Mouse (Mus musculus) macrophage (primary cell): ENCODE data around the gene Pde4b. TPM values are rescaled to one million over a fixed set of nuclear protein-coding genes. Genes with fewer than 3 reads are reported as not detected.
A peak's percentile ranks its signal among the peaks of the same experiment; 100 is the strongest.

Experiments used
- H3K27ac ChIP-seq: fragments of 350-480 bp; formaldehyde crosslinking; 2 replicates; pipeline ENCODE4 v1.9.0; 2021
- H3K36me3 ChIP-seq: fragments of 350-480 bp; formaldehyde crosslinking; 2 replicates; pipeline ENCODE4 v1.9.0; 2021; ENCODE audit errors: inconsistent target
- H3K4me3 ChIP-seq: fragments of 350-480 bp; formaldehyde crosslinking; 2 replicates; pipeline ENCODE4 v1.9.0; 2021; ENCODE audit errors: inconsistent target
- H3K79me2 ChIP-seq: fragments of 350-480 bp; formaldehyde crosslinking; 2 replicates; pipeline ENCODE4 v1.9.0; 2021; ENCODE audit errors: inconsistent target
- WGBS: methylation state at CpG from one replicate; pipeline ENCODE4 v1.1.7; 2026; ENCODE audit warnings: inconsistent platforms; ENCODE audit not compliant: missing documents; 5-methylcytosine and 5-hydroxymethylcytosine counted together
- polyA plus RNA-seq: library from polyadenylated mRNA; stranded (reverse); fragments of 250-400 nt; gene quantifications from 3 replicates; pipeline ENCODE4 v1.2.4, GENCODE M21; 2018; ENCODE audit warnings: inconsistent platforms

The Pde4b gene
- polyA plus RNA-seq, 1 experiment from 2014 or later = 9.6 TPM

DNA sequence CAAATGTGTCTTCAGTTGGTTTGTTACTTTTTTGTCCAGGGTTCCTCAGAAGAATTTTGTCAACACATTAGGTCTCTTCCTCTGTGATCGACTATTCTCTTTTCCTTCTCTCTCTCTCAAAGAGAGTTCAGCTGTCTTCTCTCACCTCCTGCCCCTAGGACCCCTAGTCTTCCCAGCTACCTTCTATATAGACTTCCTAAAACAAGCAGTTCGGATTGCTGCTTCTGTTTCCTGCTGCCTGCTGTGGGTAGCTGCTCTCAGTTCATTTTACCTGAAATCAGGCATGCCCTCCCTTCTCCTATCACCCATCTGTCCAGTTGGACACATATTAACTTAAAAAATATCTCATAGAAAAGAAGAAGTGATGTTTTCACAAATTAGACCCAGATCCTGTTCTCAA is 430.3 kb downstream of the Pde4b start:
- Histone ChIP-seq H3K36me3 (no peaks in the 10 kb centered on the region), H3K4me3 (no peak overlapping the region), H3K79me2 (no peaks in the 10 kb centered on the region), H3K27ac (peak overlapping the region; percentile 39; the same call in 1 of the 2 replicates)
- WGBS = 5% methylated on average over 2 of the region's 2 CpGs

DNA sequence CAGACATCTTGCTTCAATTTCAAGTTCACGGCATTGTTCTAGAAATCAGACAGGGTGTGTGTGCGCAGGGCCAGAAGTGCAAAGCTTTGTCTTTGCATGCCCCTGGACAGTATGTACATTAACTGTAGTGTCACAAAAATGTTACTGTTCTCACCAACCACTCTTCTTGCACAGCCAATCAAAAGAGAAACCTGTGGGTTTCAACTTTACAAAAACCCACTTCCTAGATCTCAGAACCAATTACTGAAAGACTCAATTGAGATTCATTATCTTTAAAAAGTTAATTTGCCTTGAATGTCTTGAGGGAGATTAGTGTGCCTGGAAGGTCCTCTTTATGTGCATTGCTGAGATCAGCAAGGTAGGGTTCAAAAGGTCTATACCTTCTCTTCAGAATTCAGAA is 431.0 kb downstream of the Pde4b start:
- Histone ChIP-seq H3K36me3 (no peaks in the 10 kb centered on the region), H3K27ac (no peak overlapping the region), H3K4me3 (no peak overlapping the region), H3K79me2 (no peaks in the 10 kb centered on the region)
- 93% methylated on average over 2 of the region's 2 CpGs for WGBS

DNA sequence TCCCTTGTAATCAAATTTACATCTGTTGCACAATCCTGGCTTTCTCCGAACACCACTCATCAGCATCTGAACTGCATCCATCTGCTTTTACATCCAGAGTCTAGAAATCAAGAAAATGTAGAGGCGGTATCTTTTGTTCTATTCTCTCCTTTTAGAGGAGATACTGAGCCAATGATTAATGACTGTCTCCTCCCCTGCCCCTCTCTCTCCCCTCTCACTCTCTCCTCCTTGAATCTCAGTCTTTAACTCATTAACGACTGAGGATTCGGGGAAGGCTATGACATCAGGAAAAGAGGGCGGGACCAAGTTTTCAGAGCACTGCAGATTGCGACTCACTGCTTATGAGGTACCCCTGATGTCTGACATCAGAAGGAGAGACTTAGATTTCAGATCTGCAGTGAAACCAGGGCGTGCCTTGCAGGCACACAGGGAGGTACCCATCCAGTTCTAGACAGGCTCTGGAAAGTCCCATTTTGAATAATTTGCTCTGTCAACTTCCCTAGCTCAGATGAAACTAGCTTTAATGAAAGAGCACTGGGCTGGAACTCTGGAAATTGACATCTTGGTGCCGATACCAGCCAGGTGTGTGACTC is 433.4 kb downstream of the Pde4b start:
- H3K36me3 ChIP-seq = no peaks in the 10 kb centered on the region
- no peak overlapping the region for H3K4me3 ChIP-seq
- no peak overlapping the region for H3K27ac ChIP-seq
- H3K79me2 ChIP-seq = no peaks in the 10 kb centered on the region
- WGBS = 91% methylated on average over 6 of the region's 8 CpGs

DNA sequence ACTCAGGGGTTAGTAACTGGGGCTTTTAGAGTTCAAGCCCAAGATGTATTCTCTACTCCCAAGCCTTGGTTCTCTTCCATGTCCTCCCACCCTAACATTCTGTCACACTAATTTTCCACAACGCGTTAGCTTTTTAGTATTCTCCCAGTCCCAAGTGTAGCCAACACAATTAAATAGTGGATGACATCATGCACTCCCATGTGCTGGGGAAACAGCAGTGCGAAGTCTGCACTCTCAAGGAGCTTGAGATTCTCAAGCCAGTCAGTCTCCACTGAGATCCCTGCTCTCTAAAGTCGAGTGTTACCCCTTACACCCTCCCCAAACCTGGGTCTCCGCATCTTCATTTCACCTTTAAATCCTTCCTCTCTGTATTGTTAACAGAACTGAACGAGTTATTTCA is 434.1 kb downstream of the Pde4b start:
- H3K36me3 ChIP-seq = no peaks in the 10 kb centered on the region
- H3K27ac ChIP-seq = no peak overlapping the region
- H3K4me3 ChIP-seq = no peak overlapping the region
- no peaks in the 10 kb centered on the region for H3K79me2 ChIP-seq
- 80% methylated on average over 6 of the region's 6 CpGs for WGBS

DNA sequence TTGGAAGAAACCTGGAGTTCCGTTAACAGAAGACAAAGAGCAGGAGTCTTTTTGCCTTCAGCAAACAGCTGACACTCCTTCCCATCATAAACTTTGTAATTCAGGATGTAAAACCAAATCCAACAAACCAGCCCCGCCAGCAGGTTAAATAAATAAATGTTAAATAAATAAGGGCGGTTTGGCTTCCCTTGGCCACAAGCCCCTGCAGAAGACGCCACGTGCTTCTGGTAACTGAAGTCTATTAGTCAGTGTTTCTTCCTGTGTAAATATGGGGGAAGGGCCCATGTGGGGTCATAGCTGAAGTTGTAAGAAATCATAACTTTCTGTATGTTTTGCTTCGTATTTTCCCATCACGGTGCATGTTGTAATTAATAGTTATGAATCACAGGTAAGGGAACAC is 440.0 kb downstream of the Pde4b start:
- Histone ChIP-seq H3K36me3 (no peaks in the 10 kb centered on the region), H3K4me3 (no peak overlapping the region), H3K27ac (no peak overlapping the region), H3K79me2 (no peaks in the 10 kb centered on the region)
- 73% methylated on average over 7 of the region's 7 CpGs for WGBS

DNA sequence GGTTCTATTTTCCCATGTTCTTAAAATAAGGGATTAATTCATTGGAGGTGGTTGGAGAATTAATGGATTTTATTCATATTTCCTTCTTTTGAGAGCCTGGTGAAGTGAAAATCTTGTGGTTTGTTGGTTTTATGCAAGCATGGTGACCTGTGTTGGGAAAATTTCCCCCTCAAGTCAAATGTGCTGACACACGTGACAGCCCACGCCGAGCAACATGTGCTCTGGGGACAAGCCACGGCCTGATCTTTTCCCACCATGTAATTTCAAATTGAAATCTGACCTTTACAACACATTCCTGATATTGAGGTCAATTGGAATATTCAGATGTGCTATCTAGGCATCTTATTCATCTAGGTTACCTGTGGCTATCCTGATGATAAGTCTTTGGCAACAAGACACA is 443.5 kb downstream of the Pde4b start:
- Histone ChIP-seq H3K27ac (no peak overlapping the region), H3K79me2 (no peaks in the 10 kb centered on the region), H3K36me3 (no peaks in the 10 kb centered on the region), H3K4me3 (no peak overlapping the region)
- 41% methylated on average over 4 of the region's 4 CpGs for WGBS

DNA sequence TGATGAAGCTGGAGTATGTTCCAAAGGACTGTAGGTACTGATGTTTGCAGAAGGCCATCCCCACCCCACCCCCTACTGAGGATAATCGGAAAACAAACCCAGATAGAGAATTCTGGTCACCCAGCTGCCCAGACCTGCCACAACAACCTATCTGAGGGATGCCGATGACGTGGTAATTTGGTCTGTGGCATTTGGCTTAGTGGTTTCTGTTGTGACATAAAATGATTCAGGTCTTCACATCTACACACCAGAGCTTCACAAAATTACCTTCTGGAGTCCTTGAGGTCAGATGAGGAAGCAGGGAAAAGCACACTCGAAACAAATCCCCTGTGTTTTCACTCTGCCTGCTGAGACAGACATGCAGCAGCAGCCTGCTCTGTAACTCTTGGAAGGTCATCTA is 444.4 kb downstream of the Pde4b start:
- WGBS = 50% methylated on average over 4 of the region's 4 CpGs
- H3K79me2 ChIP-seq = no peaks in the 10 kb centered on the region
- H3K4me3 ChIP-seq = no peak overlapping the region
- no peaks in the 10 kb centered on the region for H3K36me3 ChIP-seq
- no peak overlapping the region for H3K27ac ChIP-seq

DNA sequence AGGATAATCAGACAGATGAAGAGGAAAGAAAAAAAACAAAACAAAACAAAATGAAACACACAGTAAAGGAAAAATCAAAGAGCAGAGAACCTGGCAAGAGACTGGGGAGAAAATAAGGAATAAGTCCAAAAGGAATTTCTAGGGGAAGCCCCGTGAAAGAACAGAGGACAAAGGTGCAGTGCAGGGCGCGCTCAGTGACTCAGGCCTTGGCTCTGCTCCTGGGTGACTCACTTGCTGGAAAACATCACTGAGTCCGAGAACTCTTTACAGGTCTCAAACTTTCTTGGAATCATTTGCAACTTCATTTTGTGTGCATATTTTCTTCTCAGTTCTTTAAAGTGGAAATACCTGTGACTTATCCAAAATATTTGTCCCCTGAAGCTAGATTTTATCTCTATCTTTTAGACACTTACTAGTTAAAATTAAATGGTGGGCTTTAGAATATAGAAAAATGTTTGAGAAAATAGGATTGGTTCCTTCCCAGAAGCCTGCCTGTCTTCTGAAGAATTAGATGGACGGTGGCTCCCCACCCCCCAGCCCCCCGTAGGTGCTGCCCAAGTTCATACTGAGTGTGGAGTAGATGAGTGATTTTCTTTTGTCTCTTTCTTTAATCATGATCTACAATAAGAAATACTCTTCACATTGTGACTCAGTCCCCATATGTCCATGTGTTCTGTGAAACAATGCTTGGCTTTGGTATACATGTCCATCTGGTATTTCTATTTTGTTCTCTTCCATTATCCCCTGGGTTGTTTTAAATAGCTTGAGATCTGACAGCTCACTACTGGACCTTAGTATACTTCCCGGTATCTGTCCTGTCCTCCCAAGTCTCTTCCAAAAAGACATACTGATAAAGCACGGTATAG is 446.1 kb downstream of the Pde4b start:
- H3K4me3 ChIP-seq = no peak overlapping the region
- H3K79me2 ChIP-seq = no peaks in the 10 kb centered on the region
- H3K36me3 ChIP-seq = no peaks in the 10 kb centered on the region
- no peak overlapping the region for H3K27ac ChIP-seq
- 68% methylated on average over 8 of the region's 8 CpGs for WGBS

DNA sequence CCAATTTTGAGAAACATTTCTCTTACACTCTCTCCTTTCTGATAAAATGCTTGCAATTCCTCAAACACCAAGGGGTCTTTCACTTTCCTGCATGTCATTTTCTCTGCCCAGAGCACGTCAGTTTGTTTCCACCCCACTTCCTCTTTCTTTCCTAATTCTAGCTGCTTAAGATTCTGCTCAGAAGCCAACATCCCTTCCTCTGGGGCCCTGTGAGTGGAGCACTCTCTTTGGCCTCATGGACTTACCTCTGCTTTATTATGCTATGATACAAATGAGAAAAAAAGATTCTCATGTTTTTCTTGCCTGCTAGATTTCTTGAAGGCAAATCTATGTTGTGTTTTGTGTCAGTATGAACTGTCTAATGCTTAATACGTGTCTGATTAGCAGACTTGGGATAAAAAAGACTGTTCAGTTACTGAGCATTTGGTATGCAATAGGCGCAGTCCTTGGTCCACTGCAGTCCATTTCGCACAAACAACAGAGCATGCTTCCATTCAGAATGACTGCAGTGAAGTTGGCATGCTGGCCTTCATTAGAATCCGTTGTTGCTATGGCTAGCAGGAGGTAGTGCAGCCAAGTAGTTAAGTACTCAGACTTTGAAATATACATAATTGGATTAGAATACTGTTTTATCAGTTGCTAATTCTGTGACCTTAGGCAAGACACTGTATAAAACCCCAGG is 446.8 kb downstream of the Pde4b start:
- no peaks in the 10 kb centered on the region for H3K79me2 ChIP-seq
- no peak overlapping the region for H3K4me3 ChIP-seq
- no peak overlapping the region for H3K27ac ChIP-seq
- no peaks in the 10 kb centered on the region for H3K36me3 ChIP-seq
- WGBS = 66% methylated on average over 5 of the region's 5 CpGs

DNA sequence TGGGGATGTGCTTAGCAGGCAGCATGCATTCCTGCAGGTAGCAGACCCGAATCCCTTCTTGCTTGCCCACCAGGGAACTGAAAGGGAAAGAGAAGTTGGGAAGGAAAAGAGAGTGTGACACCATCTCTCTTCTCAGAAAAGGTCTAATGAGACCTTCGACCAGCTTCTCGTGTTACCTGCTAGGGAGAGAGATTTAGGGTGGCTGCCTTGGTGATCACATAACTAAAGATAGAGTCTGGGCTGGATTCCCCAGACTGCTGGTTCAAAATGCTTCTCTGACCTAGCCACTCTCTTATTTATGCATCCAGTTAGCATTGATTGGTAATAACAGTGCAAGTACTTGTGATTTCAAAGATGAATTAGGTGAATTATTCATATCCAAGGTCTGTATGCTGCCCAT is 448.5 kb downstream of the Pde4b start:
- Histone ChIP-seq H3K27ac (no peak overlapping the region), H3K79me2 (no peaks in the 10 kb centered on the region), H3K36me3 (no peaks in the 10 kb centered on the region), H3K4me3 (no peak overlapping the region)
- WGBS = 91% methylated on average over 3 of the region's 3 CpGs

DNA sequence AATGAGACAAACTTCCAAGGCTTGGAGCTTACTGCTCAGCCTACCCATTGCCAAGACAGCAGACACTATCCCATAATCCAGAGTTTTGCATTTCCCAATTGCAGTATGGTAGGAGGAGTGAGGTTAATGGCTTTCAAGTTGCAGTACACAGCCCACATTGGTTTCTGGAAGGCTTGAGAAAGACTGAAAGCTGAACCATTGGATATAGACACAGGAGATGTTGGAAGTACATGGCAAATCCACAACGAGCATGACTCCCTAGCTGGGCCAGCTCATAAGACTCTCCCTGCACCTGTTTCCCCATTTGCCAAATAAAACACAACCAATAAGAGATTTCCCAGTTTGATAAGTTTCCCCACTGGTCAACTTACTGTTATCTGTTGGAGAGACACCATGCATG is 450.9 kb downstream of the Pde4b start:
- WGBS = 100% methylated on average over 1 of the region's 1 CpGs
- H3K4me3 ChIP-seq = no peak overlapping the region
- H3K27ac ChIP-seq = no peak overlapping the region
- H3K79me2 ChIP-seq = no peaks in the 10 kb centered on the region
- no peaks in the 10 kb centered on the region for H3K36me3 ChIP-seq

DNA sequence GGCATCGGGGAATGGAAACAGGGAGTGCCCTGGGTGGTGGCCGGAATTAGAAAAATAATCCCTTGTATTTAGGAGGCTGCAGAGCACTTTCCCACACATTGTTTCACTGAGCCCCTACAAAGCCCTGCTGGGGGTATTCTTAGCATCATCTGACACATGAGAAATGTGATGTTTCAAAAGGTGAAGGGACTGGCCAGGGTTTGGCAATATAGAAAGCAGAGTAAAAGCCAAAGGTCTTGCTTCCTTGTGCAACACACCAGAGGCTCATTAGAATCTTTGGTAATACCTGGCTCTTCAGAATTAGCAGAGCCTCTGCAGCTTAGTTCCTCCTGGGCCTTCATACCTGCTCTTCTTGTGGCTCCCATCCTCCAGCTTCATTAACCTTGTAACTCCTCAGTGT is 451.4 kb downstream of the Pde4b start:
- H3K79me2 ChIP-seq = no peaks in the 10 kb centered on the region
- H3K4me3 ChIP-seq = no peak overlapping the region
- WGBS = 97% methylated on average over 2 of the region's 2 CpGs

DNA sequence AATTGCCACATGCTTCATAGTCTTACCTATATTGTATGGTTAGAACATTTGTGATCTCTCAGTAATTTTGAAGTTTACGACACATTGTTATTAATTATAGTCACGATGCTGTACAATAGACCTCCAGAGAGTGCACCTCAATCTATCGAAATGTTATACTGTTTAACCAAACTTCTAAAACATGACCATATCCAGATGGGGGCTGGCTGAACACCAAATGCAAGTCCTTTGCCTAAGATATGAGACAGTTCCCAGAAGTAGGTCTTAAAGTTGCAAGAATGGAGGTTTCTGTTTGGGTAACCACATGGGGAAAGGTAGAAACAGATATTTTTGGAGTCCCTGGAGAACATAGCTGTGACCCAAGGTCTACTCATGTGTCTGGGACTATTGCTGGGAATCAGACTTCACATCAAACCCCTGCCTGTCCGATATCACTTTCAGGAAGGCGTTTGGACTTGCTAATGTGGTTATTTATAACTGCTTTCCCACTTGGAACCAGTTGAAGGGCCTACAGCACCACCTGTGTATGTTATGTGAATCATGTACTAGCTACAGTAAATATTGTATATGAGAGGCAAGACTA is 452.3 kb downstream of the Pde4b start:
- WGBS = 91% methylated on average over 5 of the region's 5 CpGs
- no peaks in the 10 kb centered on the region for H3K36me3 ChIP-seq
- H3K79me2 ChIP-seq = no peaks in the 10 kb centered on the region
- no peak overlapping the region for H3K27ac ChIP-seq
- H3K4me3 ChIP-seq = no peak overlapping the region

More for the DNA sequence above, 451.4 kb downstream of the Pde4b start:
- Histone ChIP-seq H3K27ac (no peak overlapping the region), H3K36me3 (no peaks in the 10 kb centered on the region)

DNA sequence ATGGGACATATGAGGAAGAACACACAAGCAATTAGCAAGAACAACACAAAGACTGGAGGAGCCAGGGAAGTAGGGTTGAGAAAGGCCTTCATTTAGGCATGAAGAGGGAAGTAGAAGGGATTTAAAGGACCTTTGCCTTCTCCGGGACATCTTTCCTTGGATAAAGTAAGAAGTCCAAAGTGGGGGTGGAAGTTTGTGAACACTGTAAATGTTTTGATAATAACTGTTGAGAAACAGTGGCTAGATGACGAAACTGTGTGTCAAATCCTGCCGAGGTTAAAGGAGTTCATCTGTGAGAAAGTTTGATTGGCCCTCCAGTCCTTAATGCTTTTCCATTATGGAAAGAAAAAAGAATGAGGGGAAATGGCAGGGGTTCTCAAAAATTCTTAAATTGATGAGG is 455.6 kb downstream of the Pde4b start:
- 77% methylated on average over 3 of the region's 3 CpGs for WGBS
- no peaks in the 10 kb centered on the region for H3K36me3 ChIP-seq
- no peak overlapping the region for H3K4me3 ChIP-seq
- H3K27ac ChIP-seq = no peak overlapping the region
- H3K79me2 ChIP-seq = no peaks in the 10 kb centered on the region

DNA sequence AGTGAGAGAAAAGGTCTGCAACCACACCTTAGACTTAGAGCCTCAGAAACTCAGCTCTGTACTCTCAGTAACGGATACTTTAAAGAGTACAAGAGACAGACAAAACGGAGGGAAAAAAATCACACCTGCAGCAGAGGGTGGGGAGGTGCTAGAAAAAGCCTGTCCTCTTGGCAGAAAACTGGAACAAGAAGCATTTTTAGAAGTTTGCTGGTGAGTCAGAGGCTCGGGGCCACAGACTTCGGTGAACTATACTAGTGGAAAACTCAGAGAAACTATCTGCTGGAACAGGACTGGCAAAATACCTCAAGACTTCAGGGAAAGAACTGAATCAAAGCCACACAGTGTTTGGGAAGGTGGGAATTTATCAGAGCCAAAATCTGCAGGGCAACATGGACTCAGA is 457.9 kb downstream of the Pde4b start:
- WGBS = 86% methylated on average over 4 of the region's 4 CpGs
- Histone ChIP-seq H3K27ac (no peak overlapping the region), H3K36me3 (no peaks in the 10 kb centered on the region), H3K4me3 (no peak overlapping the region), H3K79me2 (no peaks in the 10 kb centered on the region)
